Mouse (Mus musculus) cerebellum, postnatal 25 days (tissue): ENCODE measurements around the gene Shisa8.

Experiments
- DNase-seq, 2 experiments: peaks; one replicate each; pipeline ENCODE4 v3.0.0; 2021; ENCODE audit warnings: mixed read lengths in 2 of 2

Gene Shisa8

DNA sequence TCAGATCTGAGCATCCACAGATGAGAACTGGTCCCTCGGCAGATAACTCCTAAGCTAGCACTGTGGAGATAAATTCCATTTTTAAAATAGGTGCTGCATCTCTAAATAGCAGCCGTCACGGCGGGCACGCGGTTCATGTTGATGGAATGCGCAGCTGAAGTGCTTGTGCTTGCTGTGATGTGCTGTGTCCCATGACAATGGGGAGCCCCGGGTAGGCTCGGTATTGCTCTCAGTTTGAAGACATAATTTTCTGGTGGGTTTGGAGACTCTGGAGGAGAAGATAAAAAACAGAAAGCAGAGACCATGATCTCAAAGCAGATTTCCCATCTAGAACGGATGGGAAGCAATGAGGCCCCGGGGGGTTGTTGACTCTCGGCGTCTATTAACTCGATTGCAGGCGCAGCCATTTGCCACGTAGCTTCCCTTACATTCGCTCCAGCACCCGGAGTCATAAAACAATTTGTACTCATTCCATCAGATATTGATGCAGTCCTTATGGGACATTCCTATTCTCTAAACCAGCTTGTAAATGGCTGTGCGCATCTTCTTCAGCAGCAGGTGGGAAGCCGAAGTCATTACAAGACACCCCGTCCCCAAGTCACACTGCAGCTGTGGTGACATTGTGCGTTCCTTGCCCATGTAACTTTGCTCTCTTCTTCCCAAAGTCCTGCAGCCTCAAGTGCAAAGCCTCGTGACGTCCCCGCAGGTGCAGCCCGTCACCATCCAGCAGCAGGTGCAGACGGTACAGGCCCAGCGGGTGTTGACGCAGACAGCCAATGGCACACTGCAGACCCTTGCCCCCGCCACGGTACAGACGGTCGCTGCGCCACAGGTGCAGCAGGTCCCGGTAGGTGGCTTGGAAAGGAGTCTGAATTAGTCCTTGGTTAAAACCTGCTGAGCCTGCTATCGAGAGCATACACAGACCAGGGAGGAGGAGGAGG, 41.9 kb downstream of the Shisa8 start:
- DNase-seq, result peak; percentile 72 to 74

DNA sequence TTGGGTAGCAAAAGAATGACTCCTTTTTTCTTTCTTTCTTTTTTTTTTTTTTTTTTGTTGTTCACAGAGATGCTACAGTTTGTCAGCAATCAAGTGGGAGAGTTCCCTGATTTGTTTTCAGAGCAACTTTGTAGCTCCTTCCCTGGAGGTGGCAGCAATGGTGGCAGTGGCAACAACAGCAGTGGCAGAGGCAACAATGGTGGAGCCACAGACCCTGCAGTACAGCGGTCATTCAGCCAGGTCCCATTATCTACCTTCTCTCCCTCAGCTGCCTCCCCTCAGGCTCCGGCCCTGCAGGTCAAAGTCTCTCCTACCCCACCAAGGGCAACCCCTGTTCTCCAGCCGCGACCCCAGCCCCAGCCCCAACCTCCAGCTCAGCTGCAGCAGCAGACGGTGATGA, 42.9 kb downstream of the Shisa8 start:
- no peak for DNase-seq

DNA sequence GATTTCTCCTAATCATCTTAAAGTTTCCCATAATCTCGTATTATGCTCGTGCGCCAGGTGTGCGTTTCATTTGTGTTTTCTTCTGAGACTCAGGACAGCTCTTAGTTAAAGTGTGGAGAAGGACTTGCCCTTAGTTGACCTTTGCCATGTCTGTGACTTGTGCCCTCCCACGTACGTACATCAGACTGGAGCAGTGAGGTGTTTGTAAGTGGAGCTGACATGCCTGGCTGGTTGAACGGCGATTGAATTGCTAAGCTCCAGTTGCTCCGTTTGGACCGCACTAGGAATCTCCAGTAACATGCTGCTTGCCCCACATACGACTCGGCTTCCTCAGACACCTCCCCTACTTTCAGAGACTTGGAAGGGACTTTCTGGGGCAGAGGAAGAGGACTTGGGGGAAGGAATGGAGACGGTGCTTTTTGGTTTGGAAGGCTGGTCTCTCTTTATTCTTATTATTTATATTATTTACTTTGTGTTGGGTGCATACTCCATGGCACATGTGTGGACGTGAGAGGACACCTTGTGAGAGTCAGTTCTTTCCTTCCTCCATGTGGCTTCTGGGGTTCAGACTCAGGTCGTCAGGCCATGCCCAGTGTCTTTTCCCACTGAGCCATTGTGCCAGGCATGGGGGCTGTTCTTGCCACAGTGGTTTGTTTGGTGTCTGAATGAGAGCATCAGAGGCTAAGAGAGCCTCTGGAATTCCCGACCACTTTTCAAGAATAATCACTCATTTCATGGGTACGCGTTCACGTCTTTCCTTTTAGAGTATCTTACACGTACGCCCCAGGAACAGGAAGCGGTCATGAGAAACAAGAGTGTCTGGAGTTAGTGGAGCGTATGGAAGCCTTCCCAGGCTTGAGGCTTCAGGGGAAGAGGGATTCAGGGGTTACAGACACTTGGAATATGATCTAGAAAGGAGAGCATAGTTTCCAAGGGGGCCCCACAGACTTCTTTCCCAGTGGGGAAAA, 45.1 kb downstream of the Shisa8 start:
- peak in 1 of 2 experiments; percentile 47 for DNase-seq

DNA sequence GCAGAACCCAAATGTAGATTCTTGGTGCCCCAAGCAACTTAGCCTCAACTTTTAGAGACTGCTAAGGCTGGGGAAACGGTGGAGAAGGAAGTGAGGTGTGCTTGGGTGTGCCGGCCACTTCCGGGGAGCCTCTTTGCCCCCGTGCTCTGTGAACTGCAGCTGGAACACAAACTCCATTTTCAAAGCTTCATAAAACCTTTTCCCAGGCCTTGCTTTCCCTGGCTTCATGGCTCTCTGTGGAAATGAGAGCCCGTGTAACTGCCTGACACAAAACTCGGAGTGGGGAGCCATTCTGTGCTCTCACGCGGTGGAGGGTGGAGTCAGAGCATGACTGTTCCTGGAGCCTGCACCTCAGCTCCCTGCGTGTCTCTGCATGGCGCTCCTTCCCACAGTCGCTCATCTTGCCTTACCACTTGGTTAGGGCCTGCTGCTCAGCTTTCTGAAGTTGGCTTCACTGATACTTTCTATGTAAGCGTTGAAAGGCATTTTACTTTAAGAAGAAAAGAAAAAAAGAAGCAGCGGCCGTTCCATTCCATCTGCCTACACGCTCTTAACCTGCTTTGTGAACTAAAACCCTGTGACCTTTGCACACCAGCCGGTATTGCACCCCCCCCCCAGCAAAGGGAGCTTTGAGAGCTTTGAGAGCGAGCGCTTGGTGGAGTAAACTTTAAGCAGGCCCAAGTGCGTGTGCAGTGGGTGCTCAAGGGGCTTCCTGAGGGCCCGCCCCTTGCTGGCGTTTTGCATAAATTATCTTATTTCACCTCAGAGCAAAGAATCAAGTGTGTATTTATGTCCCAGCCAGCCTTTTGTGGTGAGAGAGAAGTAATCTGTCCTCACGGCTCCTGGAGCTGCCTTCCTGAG, 46.1 kb downstream of the Shisa8 start:
- DNase-seq, result peak; percentile 35 to 46

DNA sequence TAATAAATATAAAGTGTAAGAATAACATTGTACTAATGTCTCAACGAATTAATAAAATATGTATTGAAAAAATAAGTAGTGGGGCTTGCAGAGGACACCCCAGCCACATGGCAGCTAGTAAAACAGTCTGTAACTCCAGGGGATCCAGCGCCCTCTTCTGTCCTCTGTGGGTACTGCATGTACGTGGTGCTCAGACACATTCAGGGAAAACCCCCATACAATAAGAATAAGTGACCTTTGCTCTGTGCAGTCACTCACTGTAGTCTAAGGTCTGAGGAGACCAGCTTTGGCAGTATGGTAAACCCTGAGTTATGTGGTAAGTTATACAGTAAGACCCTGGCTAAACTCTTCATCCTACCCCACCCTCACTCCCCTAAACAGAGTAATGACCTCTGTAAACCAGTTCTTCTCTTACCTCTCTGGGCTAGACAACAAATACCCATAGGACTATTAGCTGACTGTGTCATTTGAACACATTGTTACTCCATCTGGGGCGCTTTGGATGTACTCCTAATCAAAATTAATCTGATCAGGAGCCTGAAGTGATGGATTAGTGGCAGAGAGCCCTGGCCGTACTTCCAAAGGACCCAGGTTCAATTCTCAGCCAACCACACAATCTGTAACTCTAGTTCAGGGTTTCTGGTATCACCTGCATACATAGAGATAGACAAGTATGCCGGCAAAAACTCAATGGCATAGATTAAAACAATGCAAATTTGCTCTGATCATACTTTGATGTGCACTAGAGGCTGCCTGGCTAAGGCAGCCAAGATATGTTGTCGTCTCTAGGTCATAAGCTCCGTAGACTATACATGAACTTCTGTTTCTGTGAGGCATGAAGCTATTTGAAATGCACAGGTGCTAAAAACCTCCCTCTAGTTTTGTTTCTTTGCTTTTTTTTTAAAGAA, 47.0 kb downstream of the Shisa8 start:
- peak; percentile 85 to 89 for DNase-seq

DNA sequence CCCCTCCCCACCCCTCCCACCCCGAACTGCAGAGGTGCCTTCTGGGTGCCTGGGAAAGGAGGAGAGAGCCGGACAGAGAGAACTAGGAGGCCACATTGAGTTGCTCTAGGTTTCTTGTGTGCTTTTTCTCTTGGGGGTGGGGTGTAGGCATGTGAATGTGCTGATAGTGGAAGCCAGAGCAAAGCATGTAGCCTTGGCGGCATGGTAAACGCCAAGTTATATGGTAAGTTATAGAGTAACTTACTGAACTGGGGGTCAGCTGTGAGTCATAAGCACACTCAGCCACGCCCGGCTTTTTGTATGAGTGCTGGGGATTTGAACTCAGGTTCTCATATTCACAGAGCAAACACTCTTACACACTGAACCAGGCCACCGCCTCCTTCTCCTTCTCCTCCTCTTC, 48.1 kb downstream of the Shisa8 start:
- no peak for DNase-seq

DNA sequence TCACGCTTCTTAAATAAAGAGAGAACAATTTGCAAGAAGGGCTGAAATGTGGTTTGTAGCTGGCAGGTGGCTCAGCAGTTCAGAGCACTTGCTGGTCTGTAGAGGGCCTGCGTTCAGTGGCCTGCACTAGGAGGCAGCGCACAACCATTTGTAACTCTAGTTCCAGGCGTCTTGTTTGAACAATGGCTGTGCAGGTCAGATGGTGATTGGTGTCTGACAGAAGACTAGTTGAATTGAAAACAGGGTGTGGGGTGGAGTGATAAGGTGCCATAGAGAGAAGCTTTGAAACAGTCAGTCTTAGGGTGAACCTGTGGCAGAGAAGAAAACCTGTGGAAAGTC, 48.6 kb downstream of the Shisa8 start:
- DNase-seq, result peak in 1 of 2 experiments; percentile 13

DNA sequence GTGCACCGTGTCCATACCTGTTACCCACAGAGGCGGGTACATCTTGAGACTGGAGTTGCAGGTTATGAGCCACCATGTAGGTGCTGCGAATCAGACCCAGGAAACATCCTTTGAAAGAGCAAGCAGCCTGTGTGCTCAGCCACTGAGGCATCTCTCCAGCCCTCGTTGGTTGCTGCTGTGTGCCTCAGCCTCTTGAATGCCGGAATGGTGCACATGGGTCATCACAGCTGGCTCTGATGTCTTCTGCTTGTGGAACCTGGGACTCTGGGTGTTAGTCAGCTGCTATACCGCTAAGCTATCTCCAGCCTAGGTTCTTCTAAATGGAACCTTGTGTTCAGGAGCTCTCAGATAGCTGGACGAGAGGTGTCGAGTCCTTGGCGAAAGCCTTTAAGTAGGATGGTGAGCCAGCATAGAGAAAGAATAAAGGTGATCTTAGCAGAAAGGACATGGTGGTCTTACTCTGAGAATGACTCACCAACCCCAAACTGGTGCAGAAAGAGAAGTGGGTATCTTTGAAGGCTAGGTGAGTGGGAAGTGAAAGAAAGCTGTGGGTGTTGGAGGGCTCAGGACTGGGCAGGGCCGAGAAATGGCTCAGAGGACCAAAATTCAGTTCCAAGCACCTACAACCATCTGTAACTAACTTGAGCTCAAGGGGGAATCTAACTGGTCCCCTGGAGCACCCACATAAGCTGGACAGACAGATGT, 49.1 kb downstream of the Shisa8 start:
- no peak for DNase-seq

DNA sequence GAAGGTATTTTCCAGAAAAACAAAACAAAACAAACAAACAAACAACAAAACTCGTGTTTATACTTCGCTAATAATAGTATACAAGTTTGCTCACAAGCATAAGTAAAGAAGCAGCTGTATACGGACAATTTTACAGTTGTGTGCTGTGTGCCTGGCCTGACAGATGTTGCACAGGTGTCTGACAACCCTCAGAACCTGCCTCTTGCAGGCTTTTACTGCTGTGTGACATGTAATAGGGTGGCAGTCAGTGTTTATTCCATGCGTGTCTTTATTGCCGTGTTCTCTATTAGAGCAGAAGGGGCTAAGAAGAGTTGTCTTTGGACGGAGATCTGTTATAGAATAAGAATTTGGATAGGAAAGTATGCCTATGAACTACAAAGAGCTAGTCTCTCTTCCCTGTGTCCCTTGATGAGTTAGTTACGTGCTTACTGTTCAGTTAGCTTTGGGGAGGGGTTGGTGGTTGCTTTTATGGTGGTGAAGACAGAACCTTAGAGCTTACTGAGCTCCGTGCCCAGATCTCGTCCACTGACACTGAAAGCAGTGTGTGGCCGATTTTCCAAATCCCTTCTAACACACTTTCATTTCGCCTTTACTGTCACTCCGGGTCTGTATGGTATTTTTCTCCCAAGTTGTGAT, 50.5 kb downstream of the Shisa8 start:
- no peak for DNase-seq

DNA sequence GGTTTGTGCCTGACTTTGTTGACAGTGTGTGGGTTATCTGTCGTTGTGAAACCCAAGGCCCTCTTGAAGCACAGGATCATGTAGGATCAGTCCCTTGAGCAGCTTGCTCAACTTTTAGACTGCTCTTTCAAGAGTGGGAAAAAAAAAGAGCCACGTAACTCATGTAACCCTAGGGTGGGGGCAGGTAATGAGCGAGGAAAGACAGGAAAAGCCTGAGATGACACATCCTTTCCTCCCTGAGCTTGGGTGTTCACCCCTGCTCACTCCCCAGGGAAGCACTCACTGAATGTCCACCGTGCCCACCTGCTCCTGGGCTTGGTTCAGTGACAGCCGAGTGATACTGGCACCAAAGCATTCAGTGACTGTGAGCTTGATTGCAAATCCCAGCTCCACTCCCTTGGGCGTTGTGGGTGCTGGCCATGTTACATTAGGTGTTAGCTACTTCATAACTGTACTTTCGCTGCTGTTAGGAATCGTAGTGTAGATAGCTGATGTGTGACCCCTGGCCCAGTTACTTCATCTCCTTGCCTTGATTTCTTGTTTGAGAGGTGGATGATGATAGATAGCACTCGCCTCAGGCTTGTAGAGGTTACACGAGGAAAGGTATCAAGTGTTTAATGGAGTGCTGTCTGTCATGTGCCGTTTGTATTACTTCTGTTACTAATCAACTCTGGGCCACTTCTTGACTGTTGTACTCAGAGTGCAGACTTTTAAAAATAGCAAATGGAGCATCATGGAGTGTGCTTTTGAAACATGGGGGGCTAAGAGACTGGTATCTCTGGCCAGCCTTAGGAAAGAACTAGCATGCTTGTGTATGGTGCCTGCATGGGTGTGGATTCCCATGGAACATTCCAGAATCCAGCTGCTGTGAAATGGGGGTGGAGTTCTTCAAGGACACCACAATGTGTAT, 51.6 kb downstream of the Shisa8 start:
- no peak for DNase-seq

DNA sequence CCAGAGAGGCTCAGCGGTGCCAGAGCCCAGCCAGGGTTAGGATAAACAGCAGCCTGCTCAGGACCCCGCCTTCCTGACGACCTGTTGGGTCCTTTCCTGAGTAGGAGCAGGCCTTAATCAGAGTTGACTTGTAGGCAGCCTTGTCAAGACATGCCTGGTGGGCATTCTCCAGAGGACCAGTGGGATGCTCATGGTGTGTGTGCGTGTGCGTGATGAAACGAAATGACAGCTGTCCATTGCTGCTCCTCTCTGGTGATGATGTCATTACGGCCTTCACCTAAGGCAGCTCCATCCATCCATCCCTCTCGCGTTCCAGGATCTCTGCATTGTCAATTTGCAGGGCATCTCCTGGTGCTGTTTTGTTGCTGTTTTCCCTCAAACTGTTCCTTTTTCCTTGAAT, 53.1 kb downstream of the Shisa8 start:
- DNase-seq, result no peak

DNA sequence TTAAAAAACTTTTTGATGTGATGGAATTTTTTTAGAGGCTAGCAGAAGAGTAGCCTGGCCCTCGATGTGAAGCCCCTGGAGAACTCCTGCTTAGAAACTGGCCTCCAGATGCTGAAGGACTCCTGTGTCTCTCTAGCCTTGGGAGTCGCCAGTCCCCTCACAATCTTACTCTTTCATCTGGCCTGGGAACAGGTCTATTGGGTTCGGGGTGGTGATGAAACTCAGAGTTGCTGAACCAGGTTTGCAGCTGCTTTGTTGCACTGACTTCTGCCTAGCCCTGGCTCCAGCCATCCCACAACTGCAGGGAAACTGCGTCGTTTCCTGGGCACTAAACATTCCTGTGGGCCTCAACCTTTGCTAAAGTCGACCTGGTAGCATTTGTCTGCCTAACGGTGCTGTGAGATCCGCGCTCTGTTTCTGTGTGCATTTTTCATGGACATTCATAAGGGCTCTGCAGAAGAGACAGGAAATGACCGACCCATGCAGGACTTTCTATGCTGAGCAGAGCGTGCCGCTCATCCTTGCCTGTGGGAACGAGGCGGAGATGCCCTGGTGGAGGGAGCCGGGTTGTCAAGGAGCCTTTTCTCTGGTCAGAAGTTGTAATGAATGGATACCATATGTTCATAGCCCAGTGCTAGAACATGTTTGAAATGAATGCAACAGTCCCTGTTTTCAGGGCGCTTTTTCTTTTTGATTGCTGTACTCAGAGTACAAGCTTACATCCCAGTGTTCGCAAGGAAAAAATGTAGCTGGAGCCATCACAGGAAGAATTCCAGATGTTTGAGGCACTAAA, 54.2 kb downstream of the Shisa8 start:
- DNase-seq, result no peak

DNA sequence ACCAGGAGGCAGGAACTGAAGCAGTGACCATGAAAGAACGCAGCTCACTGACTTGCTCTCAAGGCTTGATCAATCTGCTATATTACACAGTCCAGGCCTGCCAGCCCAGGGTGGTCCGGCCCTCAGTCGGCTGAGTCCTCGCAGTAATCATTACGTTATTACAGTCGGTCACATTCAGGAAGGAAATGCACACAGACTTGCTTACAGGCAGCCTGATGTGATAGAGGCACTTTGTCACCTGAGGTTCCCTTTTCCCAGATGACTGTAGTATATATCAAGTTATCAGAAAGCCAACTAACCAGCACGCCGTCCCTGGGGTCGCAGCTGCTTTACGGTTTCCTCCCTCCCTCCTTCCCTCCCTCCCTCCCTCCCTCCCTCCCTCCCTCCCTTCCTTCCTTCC, 55.7 kb downstream of the Shisa8 start:
- DNase-seq, result no peak

DNA sequence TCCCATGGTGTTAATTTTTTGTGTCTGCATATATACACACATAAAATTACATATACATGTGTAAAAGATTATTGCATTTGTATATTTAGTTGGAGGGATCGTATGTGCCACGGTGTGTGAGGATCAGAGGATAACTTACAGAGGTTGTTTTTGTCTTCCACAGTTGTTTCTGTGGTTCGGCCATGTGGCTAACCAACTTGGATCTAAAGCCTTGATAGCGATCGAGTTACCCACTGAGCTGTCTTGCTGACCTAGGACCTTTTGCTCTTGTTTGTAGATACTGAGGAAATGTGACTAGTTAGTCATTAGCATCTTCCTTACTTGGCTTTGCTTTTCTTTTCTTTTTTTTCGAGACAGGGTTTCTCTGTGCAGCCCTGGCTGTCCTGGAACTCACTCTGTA, 56.3 kb downstream of the Shisa8 start:
- DNase-seq, result no peak
